Mouse (Mus musculus): ENCODE data around the gene Gm13287. TPM values are rescaled to one million over a fixed set of nuclear protein-coding genes. Genes with fewer than 3 reads are reported as not detected.
"Not testable (repeated sequence)": the region's sequence is repeated elsewhere in the genome, so short reads cannot be mapped to it uniquely, and the experiment has no call there.

The Gm13287 gene
- polyA plus RNA-seq (2016; fragmentation: Nextera tagmentation; extraction: Ambion mirVana) = not detected in 2 replicates

DNA sequence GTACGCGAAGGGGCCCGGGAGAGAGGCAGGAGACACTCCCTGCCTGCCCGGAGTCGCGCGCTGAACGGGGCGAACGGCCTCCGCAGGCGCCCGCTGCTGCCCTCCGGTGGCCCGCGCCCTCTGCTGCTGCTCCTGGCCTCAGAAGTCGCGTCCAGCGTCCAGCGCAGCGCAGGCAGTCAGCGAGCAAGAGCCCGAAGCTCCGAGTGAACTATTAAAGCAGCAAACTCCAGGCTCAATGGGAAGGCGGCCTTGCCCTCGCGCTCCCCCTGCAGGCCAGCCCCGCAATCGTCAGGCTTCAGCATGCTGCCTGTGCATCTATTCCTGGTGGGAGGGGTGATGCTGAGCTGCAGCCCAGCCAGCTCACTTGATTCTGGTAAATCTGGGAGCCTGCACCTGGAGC, at the start of gene Gm13287:
TSS of gene Gm13287 (plus strand) at position 301 of the 400 bp plus-strand sequence.
- not testable (repeated sequence) for H3K36me3 ChIP-seq; H3K27ac ChIP-seq; H3K9me3 ChIP-seq; DNase-seq (ENCODE audit: low spot score); H3K4me3 ChIP-seq; H3K27me3 ChIP-seq (ENCODE audit: insufficient read depth, poor library complexity, severe bottlenecking); H3K4me1 ChIP-seq
- no CpG with 5 or more reads among the region's 29 CpGs for WGBS

DNA sequence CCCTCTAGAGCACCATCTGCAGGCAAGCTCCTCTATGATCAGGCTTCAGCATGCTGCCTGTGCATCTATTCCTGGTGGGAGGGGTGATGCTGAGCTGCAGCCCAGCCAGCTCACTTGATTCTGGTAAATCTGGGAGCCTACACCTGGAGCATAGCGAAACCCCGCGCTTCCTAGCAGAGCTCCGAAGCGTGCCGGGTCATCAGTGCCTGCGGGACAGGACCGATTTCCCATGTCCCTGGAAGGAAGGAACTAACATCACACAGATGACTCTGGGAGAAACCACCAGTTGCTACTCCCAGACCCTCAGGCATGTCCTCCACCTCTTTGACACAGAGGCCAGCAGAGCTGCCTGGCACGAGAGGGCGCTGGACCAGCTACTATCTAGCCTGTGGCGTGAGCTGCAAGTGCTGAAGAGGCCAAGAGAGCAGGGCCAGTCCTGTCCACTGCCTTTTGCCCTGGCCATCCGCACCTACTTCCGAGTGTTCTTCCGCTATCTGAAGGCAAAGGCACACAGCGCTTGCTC, 48.2 kb upstream of the Gm13287 start, which contains the start of gene Gm13271:
TSS of gene Gm13271 (plus strand) at position 51 of the 523 bp plus-strand sequence.
- 63% methylated on average over 15 of the region's 15 CpGs for WGBS
- not testable (repeated sequence) for H3K9me3 ChIP-seq; H3K4me3 ChIP-seq; H3K36me3 ChIP-seq; H3K27ac ChIP-seq; DNase-seq (ENCODE audit: low spot score); H3K27me3 ChIP-seq (ENCODE audit: insufficient read depth, poor library complexity, severe bottlenecking); H3K4me1 ChIP-seq

DNA sequence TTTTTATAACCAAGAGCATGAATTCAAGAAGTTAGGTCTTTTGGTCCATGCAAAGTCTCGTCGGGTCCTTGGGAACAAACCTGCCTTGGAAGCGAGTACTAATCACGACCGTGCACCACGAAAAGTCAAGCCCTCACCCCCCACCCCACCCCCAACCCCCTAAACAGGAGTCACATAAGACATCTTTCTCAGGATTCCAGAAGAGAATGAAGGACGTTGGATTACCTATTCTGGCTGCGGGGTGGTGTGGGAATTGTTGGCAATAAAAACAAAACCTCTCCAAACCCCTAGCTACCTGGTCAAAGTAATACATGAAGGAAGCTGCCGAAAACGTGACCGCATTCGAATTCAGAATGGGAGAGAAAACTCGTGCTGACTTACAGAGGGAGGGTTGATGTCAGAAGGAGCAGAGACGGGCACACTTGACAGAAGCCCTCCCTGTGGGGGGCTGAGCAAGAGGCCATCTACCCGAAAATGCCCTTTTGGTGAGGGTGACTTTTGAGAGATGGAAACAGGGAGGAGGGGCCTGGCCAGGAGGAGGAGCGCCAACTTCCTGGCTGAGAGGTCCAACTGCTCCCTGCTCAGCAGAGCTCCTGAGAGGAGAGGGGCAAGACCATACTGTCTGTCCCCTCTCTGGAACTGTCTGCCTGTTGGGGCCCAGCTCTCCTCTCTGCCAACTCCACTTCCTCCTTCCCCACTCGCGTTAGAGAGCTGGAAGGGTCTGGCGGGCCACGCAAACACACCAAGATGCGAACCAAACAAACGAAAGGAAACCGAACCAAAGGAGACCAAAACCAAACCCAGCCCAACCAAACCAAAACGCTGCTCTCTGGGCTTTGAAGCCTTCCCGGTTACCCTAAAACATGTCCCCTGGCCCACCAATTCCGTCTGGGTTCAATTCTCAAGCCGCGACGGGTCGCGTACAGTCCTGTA, 46.2 kb upstream of the Gm13287 start:
- not testable (repeated sequence) for H3K36me3 ChIP-seq; H3K9me3 ChIP-seq; H3K4me1 ChIP-seq; H3K27me3 ChIP-seq (ENCODE audit: insufficient read depth, poor library complexity, severe bottlenecking)
- Histone ChIP-seq H3K27ac (peak overlapping the region; percentile 88), H3K4me3 (peak overlapping the region; percentile 64)
- DNase-seq (ENCODE audit: low spot score) = peak; percentile 78
- 11% methylated on average over 29 of the region's 31 CpGs for WGBS

DNA sequence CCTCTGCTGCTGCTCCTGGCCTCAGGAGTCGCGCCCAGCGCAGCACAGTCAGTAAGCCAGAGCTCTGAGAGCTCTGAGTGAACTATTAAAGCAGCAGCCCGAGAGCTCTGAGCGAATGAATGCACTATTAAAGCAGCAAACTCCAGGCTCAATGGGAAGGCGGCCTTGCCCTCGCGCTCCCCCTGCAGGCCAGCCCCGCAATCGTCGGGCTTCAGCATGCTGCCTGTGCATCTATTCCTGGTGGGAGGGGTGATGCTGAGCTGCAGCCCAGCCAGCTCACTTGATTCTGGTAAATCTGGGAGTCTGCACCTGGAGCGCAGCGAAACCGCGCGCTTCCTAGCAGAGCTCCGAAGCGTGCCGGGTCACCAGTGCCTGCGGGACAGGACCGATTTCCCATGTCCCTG, 45.4 kb upstream of the Gm13287 start:
- H3K27me3 ChIP-seq (ENCODE audit: insufficient read depth, poor library complexity, severe bottlenecking); H3K4me1 ChIP-seq; H3K9me3 ChIP-seq; H3K36me3 ChIP-seq: not testable (repeated sequence)
- Histone ChIP-seq H3K4me3 (peak overlapping the region; percentile 64), H3K27ac (peak overlapping the region; percentile 88)
- peak; percentile 93 for DNase-seq (ENCODE audit: low spot score)
- WGBS = 1% methylated on average over 20 of the region's 21 CpGs

DNA sequence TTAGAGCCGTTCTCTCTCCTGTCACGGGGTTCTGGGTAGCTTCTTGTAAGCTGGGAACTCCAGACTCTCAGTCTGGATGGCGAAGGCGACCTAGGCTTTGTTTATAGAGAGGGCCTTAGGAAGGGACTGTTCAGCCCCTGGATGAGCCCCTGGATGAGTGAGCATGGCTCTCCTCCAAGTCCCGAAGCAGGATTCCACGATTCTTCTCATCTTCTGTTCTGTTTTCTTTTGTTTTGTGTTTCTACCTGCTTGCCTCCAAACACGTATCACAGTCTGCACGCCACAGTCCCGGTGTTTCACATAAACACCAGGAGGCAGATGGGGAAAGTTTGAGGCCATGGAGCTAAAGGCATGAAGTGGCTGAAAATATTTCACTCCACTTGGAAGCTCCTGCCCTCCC, 44.3 kb upstream of the Gm13287 start:
- 79% methylated on average over 9 of the region's 9 CpGs for WGBS
- H3K27ac ChIP-seq; H3K4me3 ChIP-seq; H3K4me1 ChIP-seq; H3K36me3 ChIP-seq; DNase-seq (ENCODE audit: low spot score); H3K27me3 ChIP-seq (ENCODE audit: insufficient read depth, poor library complexity, severe bottlenecking); H3K9me3 ChIP-seq: not testable (repeated sequence)

DNA sequence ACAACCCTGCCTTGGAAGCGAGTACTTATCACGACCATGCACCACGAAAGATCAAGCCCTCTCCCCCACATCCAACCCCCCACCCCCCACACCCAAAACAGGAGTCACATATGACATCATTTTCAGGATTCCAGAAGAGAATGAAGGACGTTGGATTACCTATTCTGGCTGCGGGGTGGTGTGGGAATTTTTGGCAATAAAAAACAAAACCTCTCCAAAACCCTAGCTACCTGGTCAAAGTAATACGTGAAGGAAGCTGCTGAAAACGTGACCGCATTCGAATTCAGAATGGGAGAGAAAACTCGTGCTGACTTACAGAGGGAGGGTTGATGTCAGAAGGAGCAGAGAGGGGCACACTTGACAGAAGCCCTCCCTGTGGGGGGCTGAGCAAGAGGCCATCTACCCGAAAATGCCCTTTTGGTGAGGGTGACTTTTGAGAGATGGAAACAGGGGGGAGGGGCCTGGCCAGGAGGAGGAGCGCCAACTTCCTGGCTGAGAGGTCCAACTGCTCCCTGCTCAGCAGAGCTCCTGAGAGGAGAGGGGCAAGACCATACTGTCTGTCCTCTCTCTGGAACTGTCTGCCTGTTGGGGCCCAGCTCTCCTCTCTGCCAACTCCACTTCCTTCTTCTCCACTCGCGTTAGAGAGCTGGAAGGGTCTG, 43.3 kb upstream of the Gm13287 start, which contains the start of gene Gm13283:
TSS of gene Gm13283 (plus strand) at position 510 of the 659 bp plus-strand sequence.
- not testable (repeated sequence) for H3K27me3 ChIP-seq (ENCODE audit: insufficient read depth, poor library complexity, severe bottlenecking); H3K9me3 ChIP-seq; DNase-seq (ENCODE audit: low spot score); H3K27ac ChIP-seq; H3K4me1 ChIP-seq; H3K36me3 ChIP-seq
- WGBS = 16% methylated on average over 10 of the region's 14 CpGs
- peak within 1 kb of the TSS; percentile 44 for H3K4me3 ChIP-seq

DNA sequence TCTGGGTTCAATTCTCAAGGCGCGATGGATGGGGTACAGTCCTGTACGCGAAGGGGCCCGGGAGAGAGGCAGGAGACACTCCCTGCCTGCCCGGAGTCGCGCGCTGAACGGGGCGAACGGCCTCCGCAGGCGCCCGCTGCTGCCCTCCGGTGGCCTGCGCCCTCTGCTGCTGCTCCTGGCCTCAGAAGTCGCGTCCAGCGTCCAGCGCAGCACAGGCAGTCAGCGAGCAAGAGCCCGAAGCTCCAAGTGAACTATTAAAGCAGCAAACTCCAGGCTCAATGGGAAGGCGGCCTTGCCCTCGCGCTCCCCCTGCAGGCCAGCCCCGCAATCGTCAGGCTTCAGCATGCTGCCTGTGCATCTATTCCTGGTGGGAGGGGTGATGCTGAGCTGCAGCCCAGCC, 42.6 kb upstream of the Gm13287 start:
- not testable (repeated sequence) for H3K4me1 ChIP-seq; H3K9me3 ChIP-seq; H3K27me3 ChIP-seq (ENCODE audit: insufficient read depth, poor library complexity, severe bottlenecking); H3K36me3 ChIP-seq; H3K27ac ChIP-seq
- under 1% methylated on average over 23 of the region's 28 CpGs for WGBS
- peak overlapping the region; percentile 44 for H3K4me3 ChIP-seq
- DNase-seq (ENCODE audit: low spot score) = peak; percentile 83

DNA sequence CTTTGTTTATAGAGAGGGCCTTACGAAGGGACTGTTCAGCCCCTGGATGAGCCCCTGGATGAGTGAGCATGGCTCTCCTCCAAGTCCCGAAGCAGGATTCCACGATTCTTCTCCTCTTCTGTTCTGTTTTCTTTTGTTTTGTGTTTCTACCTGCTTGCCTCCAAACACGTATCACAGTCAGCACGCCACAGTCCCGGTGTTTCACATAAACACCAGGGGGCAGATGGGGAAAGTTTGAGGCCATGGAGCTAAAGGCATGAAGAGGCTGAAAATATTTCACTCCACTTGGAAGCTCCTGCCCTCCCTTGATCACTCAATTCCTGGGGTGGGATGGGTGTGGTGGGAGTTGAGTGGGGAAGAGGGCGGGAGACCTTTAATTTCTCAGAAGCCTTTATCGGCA, 41.3 kb upstream of the Gm13287 start:
- not testable (repeated sequence) for H3K36me3 ChIP-seq; H3K9me3 ChIP-seq; DNase-seq (ENCODE audit: low spot score); H3K27ac ChIP-seq; H3K4me1 ChIP-seq; H3K4me3 ChIP-seq; H3K27me3 ChIP-seq (ENCODE audit: insufficient read depth, poor library complexity, severe bottlenecking)
- 64% methylated on average over 6 of the region's 8 CpGs for WGBS

DNA sequence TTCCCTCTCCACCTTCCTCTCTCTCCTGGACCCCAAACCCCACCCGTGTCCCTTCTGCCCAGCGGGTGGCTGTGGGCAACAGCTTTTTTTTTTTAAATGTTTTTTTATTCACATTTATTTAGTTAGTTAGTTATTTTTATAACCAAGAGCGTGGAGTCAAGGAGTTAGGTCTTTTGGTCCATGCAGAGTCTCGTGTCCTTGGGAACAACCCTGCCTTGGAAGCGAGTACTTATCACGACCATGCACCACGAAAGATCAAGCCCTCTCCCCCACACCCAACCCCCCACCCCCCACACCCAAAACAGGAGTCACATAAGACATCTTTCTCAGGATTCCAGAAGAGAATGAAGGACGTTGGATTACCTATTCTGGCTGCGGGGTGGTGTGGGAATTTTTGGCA, 40.7 kb upstream of the Gm13287 start:
- H3K4me1 ChIP-seq, H3K27ac ChIP-seq: not testable (repeated sequence)
- WGBS = 39% methylated on average over 9 of the region's 9 CpGs

DNA sequence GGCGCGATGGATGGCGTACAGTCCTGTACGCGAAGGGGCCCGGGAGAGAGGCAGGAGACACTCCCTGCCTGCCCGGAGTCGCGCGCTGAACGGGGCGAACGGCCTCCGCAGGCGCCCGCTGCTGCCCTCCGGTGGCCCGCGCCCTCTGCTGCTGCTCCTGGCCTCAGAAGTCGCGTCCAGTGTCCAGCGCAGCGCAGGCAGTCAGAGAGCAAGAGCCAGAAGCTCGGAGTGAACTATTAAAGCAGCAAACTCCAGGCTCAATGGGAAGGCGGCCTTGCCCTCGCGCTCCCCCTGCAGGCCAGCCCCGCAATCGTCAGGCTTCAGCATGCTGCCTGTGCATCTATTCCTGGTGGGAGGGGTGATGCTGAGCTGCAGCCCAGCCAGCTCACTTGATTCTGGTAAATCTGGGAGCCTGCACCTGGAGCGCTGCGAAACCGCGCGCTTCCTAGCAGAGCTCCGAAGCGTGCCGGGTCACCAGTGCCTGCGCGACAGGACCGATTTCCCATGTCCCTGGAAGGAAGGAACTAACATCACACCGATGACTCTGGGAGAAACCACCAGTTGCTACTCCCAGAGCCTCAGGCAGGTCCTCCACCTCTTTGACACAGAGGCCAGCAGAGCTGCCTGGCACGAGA, 39.6 kb upstream of the Gm13287 start:
- H3K4me1 ChIP-seq; H3K36me3 ChIP-seq; H3K27ac ChIP-seq; H3K27me3 ChIP-seq (ENCODE audit: insufficient read depth, poor library complexity, severe bottlenecking); H3K9me3 ChIP-seq: not testable (repeated sequence)
- peak; percentile 88 for DNase-seq (ENCODE audit: low spot score)
- peak overlapping the region; percentile 40 for H3K4me3 ChIP-seq
- 3% methylated on average over 41 of the region's 42 CpGs for WGBS

More for the DNA sequence above, 40.7 kb upstream of the Gm13287 start:
- H3K4me3 ChIP-seq; H3K36me3 ChIP-seq; DNase-seq (ENCODE audit: low spot score); H3K27me3 ChIP-seq (ENCODE audit: insufficient read depth, poor library complexity, severe bottlenecking); H3K9me3 ChIP-seq: not testable (repeated sequence)

DNA sequence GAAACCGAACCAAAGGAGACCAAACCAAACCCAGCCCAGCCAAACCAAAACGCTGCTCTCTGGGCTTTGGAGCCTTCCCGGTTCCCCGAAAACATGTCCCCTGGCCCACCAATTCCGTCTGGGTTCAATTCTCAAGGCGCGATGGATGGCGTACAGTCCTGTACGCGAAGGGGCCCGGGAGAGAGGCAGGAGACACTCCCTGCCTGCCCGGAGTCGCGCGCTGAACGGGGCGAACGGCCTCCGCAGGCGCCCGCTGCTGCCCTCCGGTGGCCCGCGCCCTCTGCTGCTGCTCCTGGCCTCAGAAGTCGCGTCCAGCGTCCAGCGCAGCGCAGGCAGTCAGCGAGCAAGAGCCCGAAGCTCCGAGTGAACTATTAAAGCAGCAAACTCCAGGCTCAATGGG, 29.5 kb upstream of the Gm13287 start, which contains the start of gene Gm13290:
TSS of gene Gm13290 (plus strand) at position 301 of the 400 bp plus-strand sequence.
- H3K4me1 ChIP-seq; DNase-seq (ENCODE audit: low spot score); H3K9me3 ChIP-seq; H3K4me3 ChIP-seq; H3K27ac ChIP-seq; H3K27me3 ChIP-seq (ENCODE audit: insufficient read depth, poor library complexity, severe bottlenecking); H3K36me3 ChIP-seq: not testable (repeated sequence)
- no CpG with 5 or more reads among the region's 32 CpGs for WGBS

DNA sequence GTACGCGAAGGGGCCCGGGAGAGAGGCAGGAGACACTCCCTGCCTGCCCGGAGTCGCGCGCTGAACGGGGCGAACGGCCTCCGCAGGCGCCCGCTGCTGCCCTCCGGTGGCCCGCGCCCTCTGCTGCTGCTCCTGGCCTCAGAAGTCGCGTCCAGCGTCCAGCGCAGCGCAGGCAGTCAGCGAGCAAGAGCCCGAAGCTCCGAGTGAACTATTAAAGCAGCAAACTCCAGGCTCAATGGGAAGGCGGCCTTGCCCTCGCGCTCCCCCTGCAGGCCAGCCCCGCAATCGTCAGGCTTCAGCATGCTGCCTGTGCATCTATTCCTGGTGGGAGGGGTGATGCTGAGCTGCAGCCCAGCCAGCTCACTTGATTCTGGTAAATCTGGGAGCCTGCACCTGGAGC, 26.4 kb upstream of the Gm13287 start, which contains the start of gene Gm13289:
TSS of gene Gm13289 (plus strand) at position 301 of the 400 bp plus-strand sequence.
- H3K27ac ChIP-seq; H3K4me1 ChIP-seq; DNase-seq (ENCODE audit: low spot score); H3K9me3 ChIP-seq; H3K4me3 ChIP-seq; H3K27me3 ChIP-seq (ENCODE audit: insufficient read depth, poor library complexity, severe bottlenecking); H3K36me3 ChIP-seq: not testable (repeated sequence)
- no CpG with 5 or more reads among the region's 29 CpGs for WGBS

DNA sequence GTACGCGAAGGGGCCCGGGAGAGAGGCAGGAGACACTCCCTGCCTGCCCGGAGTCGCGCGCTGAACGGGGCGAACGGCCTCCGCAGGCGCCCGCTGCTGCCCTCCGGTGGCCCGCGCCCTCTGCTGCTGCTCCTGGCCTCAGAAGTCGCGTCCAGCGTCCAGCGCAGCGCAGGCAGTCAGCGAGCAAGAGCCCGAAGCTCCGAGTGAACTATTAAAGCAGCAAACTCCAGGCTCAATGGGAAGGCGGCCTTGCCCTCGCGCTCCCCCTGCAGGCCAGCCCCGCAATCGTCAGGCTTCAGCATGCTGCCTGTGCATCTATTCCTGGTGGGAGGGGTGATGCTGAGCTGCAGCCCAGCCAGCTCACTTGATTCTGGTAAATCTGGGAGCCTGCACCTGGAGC, 23.5 kb upstream of the Gm13287 start, which contains the start of gene Gm13272:
TSS of gene Gm13272 (plus strand) at position 301 of the 400 bp plus-strand sequence.
- H3K4me3 ChIP-seq; H3K36me3 ChIP-seq; H3K9me3 ChIP-seq; H3K27ac ChIP-seq; H3K4me1 ChIP-seq; DNase-seq (ENCODE audit: low spot score); H3K27me3 ChIP-seq (ENCODE audit: insufficient read depth, poor library complexity, severe bottlenecking): not testable (repeated sequence)
- no CpG with 5 or more reads among the region's 29 CpGs for WGBS
